Mouse (Mus musculus) layer of hippocampus, adult 9-10 months (tissue): ENCODE results near the gene Lzts2.
A peak's percentile ranks its signal among the peaks of the same experiment; 100 is the strongest.

ENCODE experiments used
- DNase-seq: peaks from one replicate; pipeline ENCODE4 v3.0.0; 2022; ENCODE audit warnings: low spot score

Lzts2 gene

GRCm38 (mm10) chr19:45049523-45049922 is 35.3 kb downstream of the Lzts2 start:
- no peak for DNase-seq

GRCm38 (mm10) chr19:45053451-45053850 is 39.2 kb downstream of the Lzts2 start:
- no peak for DNase-seq

GRCm38 (mm10) chr19:45054892-45055690 is 40.9 kb downstream of the Lzts2 start:
- DNase-seq: no peak

- no peak for DNase-seq
Measured at GRCm38 (mm10) chr19:45056364-45056763, 42.1 kb downstream of the Lzts2 start.

DNA sequence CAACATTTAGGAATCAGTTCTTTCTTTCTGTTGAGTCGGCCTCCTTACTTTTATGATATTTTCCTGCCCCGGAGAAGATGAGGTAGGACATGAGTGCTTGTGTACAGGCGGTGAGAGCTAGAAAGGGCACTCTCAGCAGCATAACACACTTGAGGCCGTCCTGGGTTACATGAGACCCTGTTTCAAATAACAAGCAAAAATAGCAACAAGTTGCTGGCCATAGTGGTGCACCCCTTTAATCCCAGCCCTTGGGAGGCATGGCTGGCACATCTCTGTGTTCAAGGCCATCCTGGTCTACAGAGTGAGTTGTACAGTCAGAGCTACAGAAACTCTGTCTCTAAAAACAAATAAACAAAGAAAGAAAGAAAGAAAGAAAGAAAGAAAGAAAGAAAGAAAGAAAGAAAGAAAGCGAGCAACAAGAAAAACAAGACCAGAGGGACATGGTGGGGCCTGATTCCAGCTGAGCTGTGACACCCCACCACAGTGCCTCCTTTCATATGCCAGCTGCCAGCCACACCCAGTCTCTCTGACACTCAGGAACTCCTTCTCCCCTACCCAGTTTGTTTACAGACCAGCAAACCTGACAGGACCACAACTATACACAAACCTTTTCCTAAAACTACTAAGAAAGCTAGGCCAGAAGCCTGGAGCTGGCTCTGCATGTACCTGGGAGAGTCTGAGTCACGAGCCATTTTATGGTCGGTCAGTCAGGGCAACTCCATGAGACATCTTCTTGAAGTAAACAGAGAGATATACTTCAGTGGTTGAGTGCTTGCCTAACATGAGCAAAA is 42.9 kb downstream of the Lzts2 start:
- DNase-seq: no peak

- no peak for DNase-seq
Measured at GRCm38 (mm10) chr19:45057724-45058112, 43.5 kb downstream of the Lzts2 start.

DNA sequence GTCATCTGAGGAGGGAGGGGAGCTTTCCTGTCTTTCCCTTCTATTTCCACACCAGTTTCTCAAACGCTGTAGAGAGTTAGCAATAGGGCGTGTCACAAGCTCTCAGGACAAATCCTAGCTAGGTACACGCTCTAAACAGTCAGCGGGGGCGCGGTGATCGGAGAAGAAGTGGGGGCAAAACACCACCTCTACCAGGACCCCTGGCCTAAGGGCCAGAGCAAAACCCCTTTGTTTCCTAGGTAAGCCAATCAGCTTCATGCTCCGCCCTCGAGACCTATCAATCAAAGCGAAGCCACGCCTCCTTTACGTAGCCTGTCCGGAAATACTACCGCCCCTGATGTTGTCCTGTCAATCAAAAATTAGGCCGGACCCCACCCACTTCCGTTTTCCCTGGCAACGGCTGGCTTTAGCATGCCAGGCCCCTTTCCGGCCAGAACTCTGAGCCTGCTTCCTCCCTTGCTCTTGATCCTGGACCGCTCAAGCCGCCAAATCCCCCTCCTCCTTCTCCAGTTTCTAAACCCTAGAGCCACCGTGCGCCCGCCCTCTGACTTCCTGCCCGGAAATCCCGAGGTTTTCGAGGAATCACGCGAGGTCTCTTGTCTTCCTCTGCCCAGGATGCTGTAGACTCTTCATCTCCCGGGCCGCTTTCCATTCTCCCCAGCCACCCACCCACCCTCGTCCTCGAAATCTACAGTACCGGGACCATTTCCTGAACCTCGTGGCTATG is 44.1 kb downstream of the Lzts2 start:
- peak; percentile 92 for DNase-seq

- no peak for DNase-seq
Measured at GRCm38 (mm10) chr19:45058841-45059240, 44.6 kb downstream of the Lzts2 start.

DNA sequence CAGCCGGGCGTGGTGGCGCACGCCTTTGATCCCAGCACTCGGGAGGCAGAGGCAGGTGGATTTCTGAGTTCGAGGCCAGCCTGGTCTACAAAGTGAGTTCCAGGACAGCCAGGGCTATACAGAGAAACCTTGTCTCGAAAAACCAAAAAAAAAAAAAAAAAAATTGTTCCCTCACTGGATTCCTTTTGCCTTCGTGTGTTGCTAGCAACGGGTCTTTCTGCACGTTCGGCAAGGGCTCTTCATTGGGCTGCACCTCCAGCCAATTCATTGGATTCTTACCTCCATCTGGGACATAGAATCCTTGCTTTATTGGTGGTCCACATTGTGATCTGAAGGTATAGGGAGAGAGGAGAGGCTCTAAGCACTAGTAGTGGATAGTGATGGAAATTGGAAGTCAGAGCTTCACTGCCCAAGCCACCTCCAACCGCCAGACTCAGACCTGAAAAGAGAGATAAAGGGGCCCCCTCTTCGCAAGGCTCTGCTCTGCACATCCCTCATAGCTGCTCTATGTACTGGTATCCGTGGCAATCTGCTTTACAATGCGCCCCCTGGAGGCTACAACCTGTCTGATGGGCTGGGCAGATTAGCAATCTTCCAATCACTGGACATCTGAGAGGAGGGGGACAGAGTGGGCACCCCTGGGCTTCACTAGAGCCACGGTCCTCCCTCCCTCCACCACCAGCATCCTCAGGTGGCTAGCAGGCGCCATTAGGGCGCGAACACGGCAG is 49.5 kb downstream of the Lzts2 start:
- no peak for DNase-seq

GRCm38 (mm10) chr19:45065226-45065625 is 51.0 kb downstream of the Lzts2 start:
- no peak for DNase-seq

GRCm38 (mm10) chr19:45067170-45067569 is 53.0 kb downstream of the Lzts2 start:
- DNase-seq: no peak

GRCm38 (mm10) chr19:45067758-45068510 is 53.7 kb downstream of the Lzts2 start:
- DNase-seq: no peak

- no peak for DNase-seq
Measured at GRCm38 (mm10) chr19:45073871-45074542, 59.8 kb downstream of the Lzts2 start.

- peak; percentile 85 for DNase-seq
Measured at GRCm38 (mm10) chr19:45074580-45075322, 60.5 kb downstream of the Lzts2 start, which contains the start of gene Kazald1. Kazald1 (plus strand) TSS chr19:45075241.

DNA sequence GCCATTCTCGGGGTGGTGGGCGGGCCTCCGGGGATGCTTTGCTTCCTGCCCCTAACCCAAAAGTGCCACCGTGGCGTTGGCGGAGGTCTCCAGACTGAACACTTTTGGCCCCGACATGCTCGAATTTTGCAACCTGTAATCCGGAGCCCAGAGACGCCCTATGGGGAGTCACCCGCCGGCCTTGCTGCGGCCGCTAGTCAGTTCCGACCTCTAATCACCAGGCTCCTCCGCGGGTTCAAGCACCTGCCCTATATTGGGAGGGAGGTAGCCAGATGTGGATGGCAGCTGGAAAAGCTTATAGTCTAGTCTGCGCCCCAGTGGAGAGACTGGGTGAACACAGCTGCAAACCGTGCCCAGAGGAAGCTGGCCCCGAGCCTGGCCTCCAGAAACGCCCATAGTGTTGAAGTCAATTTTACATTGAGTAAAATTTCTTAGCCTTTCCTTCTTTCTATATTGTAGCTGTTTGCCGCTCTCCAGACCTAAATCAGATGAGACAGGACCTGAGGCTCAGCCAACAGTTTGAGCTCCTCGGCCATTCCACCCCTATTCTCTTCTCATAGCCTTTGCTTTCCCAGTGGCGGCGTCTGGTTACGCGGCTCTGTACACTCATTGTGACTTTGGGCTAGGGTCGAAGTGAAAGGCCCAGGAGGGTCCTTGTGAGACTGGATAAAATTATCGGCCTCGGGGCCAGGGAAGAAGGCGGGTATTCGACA is 61.3 kb downstream of the Lzts2 start:
- DNase-seq: no peak

- no peak for DNase-seq
Measured at GRCm38 (mm10) chr19:45076036-45076575, 61.9 kb downstream of the Lzts2 start.
